Mouse (Mus musculus) megakaryocyte, embryonic 14.5 days (primary cell): Measurements from ENCODE around the gene Rtn1.

Source experiments
- FLI1 ChIP-seq: IDR thresholded peaks from 2 replicates; pipeline ENCODE4 v1.6.1; 2012; ENCODE audit warnings: low read length, inconsistent platforms, mixed read lengths
- GATA1 ChIP-seq: IDR thresholded peaks from 3 replicates; pipeline ENCODE4 v1.6.1; 2012; ENCODE audit warnings: mixed read lengths, low read length, inconsistent platforms, borderline replicate concordance

GRCm38 (mm10) chr12:72357667-72358420 lies 51.0 kb downstream of the Rtn1 start:
- TF ChIP-seq GATA1 = no peak
- no peak for TF ChIP-seq FLI1
